Mouse (Mus musculus) E14TG2a.4 (cell line): ENCODE results near the gene 1700029I15Rik.

ENCODE experiments used
- H3K27me3 ChIP-seq: 2 replicates; pipeline ENCODE4 v1.6.1; 2014; ENCODE audit warnings: low read length, control low read depth; ENCODE audit not compliant: insufficient read depth
- H3K36me3 ChIP-seq: 2 replicates; pipeline ENCODE4 v1.6.1; 2014; ENCODE audit warnings: low read length, control low read depth; ENCODE audit not compliant: insufficient read depth
- H3K4me1 ChIP-seq: replicated peaks from 2 replicates; pipeline ENCODE4 v1.6.1; 2014; ENCODE audit warnings: low read depth, low read length, control low read depth
- H3K4me3 ChIP-seq: replicated peaks from 2 replicates; pipeline ENCODE4 v1.5.1; 2014; ENCODE audit warnings: mild to moderate bottlenecking, low read length
- H3K9me3 ChIP-seq: 2 replicates; pipeline ENCODE4 v1.6.1; 2014; ENCODE audit warnings: low read length, control low read depth
- CTCF ChIP-seq: conservative IDR thresholded peaks from 2 replicates; pipeline ENCODE4 v1.5.1; 2014; ENCODE audit warnings: low read length
- NANOG ChIP-seq: IDR thresholded peaks from 2 replicates; pipeline ENCODE4 v1.6.1; 2014; ENCODE audit warnings: borderline replicate concordance, low read length, mixed read lengths
- POU5F1 ChIP-seq: IDR thresholded peaks from 2 replicates; pipeline ENCODE4 v1.6.1; 2014; ENCODE audit warnings: low read length, borderline replicate concordance

Gene 1700029I15Rik

DNA sequence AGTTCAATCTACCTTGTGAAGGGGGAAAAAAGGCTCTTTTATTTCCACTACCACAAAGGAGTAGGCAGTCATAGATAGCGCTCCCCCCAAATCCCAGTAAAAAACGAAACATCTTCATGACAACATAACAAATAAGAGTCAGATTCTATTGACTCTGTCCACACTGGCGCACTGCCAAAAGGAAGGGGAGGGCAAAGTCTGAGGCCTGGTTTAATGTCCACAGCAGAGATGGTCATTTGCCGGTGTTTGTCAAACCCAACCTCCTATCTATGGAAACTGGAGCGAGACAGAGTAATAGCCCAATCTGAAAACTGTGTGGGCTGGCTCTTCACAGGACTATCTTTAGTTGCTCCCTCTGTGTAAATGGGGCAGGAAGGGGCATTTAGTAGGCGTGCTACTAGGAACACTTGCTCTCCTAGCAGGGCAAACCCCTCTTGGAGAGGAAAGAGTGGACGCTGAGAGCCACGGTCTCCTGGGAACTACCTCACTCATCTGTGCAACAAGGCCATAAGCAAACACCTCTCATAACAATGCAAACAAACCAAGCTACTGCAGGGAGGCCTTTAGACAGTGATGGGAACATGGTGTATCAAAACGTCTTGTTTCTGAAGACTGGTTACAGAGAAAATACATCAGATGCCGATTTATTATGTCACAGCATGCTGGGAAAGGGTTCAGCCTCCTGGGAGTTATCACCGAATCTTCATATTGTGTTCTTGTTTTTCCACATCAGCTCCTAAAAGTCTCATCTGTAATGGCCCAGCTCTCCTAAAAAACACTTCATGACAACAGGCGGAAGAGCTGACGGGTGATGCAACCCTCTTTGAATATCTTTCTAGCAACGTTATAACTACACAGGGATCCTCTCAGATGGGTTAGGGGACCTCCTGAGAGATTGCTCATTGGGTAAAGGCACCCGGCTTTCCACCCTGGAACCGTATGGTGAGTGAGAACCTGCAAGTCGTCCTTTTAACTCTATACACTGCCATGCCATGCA is 50.3 kb downstream of the 1700029I15Rik start:
- peaks cover 12% of the 10 kb centered on the region for H3K27me3 ChIP-seq
- H3K9me3 ChIP-seq = no peaks in the 10 kb centered on the region
- TF ChIP-seq CTCF (no peak), POU5F1 (no peak), NANOG (no peak)
- H3K36me3 ChIP-seq = no peaks in the 10 kb centered on the region; the same call in none of the 2 replicates
- peaks cover 75% of the 10 kb centered on the region for H3K4me1 ChIP-seq
- peak overlapping the region; percentile 98 for H3K4me3 ChIP-seq

DNA sequence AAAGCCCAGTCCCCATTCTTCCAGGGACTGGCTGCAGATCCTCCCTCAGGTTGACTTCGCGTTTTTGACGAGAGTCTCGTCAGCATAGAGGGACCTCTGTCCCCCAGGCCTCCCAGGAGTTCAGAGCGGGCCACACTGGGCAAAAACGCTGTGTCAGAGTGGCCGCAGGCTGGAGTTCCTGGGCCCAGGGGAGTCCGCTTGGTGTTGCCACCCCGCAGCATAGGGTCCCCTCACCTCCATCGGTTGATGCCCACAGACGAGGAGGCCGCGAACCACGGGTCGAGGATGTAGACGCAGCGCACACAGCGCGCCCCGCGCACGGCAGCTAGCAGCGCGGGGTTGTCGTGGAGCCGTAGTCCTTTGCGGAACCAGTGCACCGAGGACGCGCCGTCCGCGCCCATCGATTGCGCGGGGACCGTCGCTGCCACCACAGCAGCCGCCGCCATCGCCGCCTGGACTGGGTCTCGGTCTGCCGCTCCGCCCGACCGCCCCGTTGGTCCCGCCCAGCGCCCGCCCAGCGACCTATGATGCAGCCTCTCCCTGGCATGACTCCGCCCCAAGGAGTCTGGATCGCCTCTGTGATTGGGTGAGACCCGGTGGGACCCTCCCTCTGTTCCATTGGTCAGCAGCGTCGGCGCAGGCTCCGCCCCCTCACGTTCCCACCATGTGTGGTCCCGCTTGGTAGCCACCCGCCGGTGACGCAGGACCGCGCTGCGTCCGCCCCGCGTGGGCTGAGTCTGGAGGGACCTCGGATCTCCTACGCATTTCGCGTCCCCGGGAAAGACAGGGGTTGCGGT is 51.4 kb downstream of the 1700029I15Rik start, which contains the start of gene Cry2:
Gene Cry2, minus strand, starts transcription at position 466 of the 797 bp plus-strand sequence.
- no peaks in the 10 kb centered on the region for H3K9me3 ChIP-seq
- H3K4me3 ChIP-seq = peak within 1 kb of the TSS; percentile 98
- H3K27me3 ChIP-seq = peaks cover 12% of the 10 kb centered on the region
- peaks cover 66% of the 10 kb centered on the region for H3K4me1 ChIP-seq
- TF ChIP-seq CTCF (no peak), POU5F1 (no peak), NANOG (no peak)
- no peaks in the 10 kb centered on the region; the same call in 1 of the 2 replicates for H3K36me3 ChIP-seq

DNA sequence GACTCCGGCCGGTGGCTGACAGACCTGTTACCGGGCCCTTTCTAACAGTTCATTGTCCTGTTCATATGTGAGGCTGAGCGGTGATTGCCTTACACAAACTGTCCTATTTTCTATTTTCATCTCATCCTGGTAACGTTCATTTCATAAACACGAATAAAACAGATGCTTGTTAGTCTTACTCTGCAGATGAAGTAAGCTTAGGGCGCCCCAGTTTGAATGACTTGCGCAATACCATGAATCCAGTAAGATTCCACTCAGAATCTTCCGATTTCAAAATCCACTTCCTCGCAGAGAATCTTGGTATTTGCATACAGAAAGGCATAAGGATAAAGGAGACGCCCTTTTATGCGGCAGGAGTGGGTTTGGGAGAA is 52.0 kb downstream of the 1700029I15Rik start:
- TF ChIP-seq NANOG = no peak
- TF ChIP-seq CTCF = no peak
- TF ChIP-seq POU5F1 = no peak
- Histone ChIP-seq H3K4me1 (peaks cover 61% of the 10 kb centered on the region), H3K27me3 (peaks cover 12% of the 10 kb centered on the region), H3K9me3 (no peaks in the 10 kb centered on the region), H3K4me3 (peak overlapping the region; percentile 98), H3K36me3 (no peaks in the 10 kb centered on the region; the same call in 1 of the 2 replicates)

DNA sequence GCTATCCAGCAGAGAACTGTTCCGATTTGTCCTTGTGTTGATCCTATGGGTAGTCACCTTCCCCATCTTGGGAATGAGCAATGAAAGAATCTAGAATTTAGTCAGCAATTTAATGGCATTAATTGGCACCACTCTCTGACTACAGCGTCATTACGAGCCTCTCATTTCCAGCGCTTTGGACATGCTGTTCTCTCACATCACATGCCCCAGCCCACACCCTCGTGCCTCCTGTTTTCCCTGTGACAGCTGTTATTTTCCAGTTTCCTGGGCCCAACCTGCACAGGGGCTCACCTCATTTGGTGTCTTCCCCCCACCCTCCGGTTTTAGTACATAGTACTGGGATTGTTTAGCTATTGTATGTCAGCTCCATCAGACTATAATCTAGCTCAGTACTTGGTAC is 52.7 kb downstream of the 1700029I15Rik start:
- no peaks in the 10 kb centered on the region; the same call in 1 of the 2 replicates for H3K36me3 ChIP-seq
- no peaks in the 10 kb centered on the region for H3K9me3 ChIP-seq
- H3K4me3 ChIP-seq = no peak overlapping the region
- no peak for TF ChIP-seq POU5F1
- TF ChIP-seq NANOG = no peak
- no peak for TF ChIP-seq CTCF
- peaks cover 54% of the 10 kb centered on the region for H3K4me1 ChIP-seq
- H3K27me3 ChIP-seq = peaks cover 12% of the 10 kb centered on the region
